Mouse (Mus musculus) CH12F3 (cell line): ENCODE measurements around the gene Sart3.
"Not testable (repeated sequence)": the region's sequence is repeated elsewhere in the genome, so short reads cannot be mapped to it uniquely, and the experiment has no call there.

Source experiments
- in situ Hi-C: fragments of 300-500 bp; cut with MboI; formaldehyde crosslinking; loops from 2 replicates; pipeline ENCODE4 v1.14.3; 2020; ENCODE audit warnings: low sequenced_read_pairs

The Sart3 gene

DNA sequence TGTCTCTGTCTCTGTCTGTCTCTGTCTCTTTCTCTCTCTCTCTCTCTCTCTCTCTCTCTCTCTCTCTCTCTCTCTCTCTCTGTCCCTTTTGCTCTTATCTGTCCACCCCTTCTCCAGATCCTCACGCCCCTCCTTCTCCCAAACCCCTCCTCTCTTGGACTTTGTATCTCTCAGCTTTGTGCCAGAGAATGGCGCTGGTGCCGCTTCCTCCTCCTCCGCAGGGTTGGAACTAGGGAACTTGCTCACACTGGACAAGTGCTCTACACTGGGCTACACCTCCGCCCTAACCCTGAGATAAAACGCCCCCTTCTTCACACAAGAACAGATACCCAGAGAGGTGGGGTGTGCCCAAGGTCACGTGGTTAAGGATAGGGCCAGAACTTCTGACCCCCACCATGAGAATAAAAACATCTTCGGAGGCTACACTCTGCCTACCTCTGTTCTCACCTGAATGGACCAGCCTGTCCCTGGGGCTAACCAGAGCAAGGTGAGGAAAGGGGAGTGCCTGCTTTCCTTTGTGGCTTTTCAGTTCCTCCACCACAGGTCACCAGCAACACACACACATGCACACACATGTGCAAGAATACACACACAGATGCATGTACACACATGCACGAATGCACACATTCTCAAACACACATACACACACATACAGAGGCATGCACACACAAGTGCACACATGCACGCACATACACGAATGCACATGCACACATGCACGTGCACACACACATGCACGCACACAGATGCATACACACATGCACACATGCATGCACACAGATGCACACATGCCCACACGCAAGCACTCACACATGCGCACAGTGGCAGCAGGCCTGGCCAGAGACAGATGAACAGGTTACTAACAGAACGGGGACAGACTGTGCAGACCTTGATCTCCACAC lies 19.1 kb upstream of the Sart3 start:
- in situ Hi-C loops = no loop called here

GRCm38 (mm10) chr5:113790453-113791196 lies 18.3 kb upstream of the Sart3 start:
- in situ Hi-C loops = no loop called here

DNA sequence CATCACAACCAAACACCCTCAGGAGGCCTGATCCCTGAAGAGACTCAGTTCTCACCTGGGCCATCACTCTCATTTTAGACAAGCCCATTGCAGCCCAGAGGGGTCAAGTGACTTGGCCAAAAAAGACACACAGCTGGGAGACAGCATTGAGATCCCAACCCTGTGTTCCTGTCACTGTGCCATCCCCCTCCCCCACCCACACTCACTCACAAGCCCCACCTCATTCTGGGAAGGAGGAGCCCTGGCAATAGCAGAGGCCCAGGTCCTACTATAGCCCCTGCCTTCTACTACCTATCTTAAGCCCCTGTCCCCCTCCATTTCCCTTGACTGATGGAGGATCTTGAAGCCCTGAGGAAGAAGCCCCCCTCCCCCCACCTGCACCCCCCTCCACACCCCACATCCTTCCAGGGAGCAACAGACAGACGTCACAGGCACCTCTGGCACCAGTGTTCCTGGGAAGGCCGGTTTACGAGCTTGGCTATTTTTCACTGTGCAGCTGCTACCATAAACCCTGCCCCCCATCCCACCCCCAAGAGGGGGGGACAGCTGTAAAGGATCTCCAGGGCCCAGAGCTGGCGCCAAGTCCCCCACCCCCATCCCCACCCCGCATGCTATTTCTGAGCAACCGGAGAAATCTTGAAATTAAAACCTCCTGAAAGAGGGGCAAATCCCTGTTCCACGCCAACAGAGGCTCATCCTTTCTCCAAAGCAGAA lies 16.9 kb upstream of the Sart3 start:
- in situ Hi-C loops = no loop called here

DNA sequence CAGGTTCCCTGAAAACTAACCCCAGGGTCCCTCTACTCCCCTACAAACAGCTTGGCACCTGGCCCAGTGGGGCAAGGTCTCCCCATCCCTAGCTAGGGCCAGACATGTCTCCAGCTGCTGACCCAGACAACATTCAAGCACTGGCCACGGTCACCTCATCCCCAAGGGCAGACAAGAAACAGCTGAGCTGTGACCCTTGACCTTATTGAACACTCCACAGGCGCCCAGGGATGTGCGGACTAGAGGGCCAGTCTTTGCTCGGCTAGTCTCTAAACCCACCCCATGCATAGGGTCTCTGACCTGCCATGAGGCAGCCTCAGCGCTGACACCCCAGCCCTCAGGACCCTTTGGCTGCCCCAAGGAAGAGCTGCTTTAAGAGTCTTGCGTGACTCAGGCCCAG lies 16.3 kb upstream of the Sart3 start:
- in situ Hi-C loops = no loop called here

GRCm38 (mm10) chr5:113786985-113787384 lies 14.7 kb upstream of the Sart3 start:
- in situ Hi-C loops = no loop called here

GRCm38 (mm10) chr5:113784104-113784503 lies 11.8 kb upstream of the Sart3 start:
- in situ Hi-C loops = not testable (repeated sequence)

- in situ Hi-C loops = no loop called here
Measured at GRCm38 (mm10) chr5:113783581-113784001, 11.3 kb upstream of the Sart3 start.

GRCm38 (mm10) chr5:113782624-113783023 lies 10.3 kb upstream of the Sart3 start:
- in situ Hi-C loops = no loop called here

- in situ Hi-C loops = no loop called here
Measured at GRCm38 (mm10) chr5:113781875-113782274, 9.6 kb upstream of the Sart3 start.

GRCm38 (mm10) chr5:113781254-113781653 lies 8.9 kb upstream of the Sart3 start:
- in situ Hi-C loops = no loop called here

DNA sequence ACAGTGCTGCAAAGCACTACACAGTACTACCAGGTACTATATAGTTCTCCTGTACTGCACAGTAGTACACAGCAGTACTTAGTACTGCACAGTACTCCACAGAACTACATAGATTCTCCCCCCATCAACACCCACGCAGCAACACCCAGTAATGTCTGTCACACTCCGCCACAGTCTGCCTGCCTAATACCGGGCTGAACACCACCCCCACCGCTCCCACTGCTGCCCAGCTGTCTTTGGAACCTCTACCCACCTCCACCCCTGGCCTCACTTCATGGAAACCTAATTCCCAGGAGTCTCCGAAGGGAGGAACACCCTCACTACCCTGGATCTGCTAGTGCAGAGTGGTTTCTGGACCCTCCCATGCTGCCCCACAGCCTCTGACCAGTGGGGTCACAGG lies 8.5 kb upstream of the Sart3 start:
- in situ Hi-C loops = no loop called here

GRCm38 (mm10) chr5:113780082-113780752 lies 7.9 kb upstream of the Sart3 start:
- in situ Hi-C loops = no loop called here

GRCm38 (mm10) chr5:113779569-113779968 lies 7.3 kb upstream of the Sart3 start:
- in situ Hi-C loops = loop anchor here (5.0 kb wide), 1 partner anchor 33 kb away; no protein-coding TSS in a partner anchor

DNA sequence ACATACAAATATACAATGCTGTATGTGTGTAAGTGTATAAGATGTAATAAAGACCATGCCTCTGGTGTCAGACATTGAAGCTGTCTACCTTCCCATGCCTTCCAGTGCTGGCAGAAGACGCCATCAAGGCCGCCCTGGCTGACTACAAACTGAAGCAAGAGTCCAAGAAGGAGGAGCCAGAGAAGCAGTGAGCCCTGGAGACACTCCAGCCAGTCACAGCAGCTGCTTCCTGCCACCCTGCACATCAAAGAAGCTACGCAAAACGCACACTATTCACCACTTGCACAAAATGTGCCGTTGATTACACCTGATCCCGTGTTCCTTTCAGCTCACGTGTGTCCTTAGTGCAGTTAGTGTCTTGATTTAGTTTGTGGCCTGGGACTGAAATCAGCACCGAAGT lies 5.4 kb upstream of the Sart3 start:
- in situ Hi-C loops = loop anchor here (5.0 kb wide), 1 partner anchor 35 kb away; no protein-coding TSS in a partner anchor

DNA sequence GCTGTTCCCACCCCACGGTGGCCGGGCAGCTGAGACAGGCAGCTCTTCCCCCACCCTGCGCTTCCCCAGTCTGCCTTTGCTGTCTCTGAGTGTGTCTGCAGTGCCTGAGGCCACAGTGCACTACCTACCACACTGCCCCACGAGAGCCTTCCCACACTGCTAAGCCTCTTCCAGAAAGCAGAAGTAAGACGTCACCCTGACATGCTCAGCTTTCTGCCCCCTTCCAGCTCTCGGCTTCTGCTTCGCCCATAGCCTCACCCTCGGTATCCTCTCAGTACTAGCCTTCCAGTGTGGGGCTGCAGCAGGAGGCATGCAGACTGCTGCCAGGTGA lies 4.6 kb upstream of the Sart3 start:
- in situ Hi-C loops = loop anchor here (5.0 kb wide), 1 partner anchor 35 kb away; no protein-coding TSS in a partner anchor

GRCm38 (mm10) chr5:113776128-113776895 lies 4.0 kb upstream of the Sart3 start:
- in situ Hi-C loops = loop anchor here (5.0 kb wide), 1 partner anchor 36 kb away; no protein-coding TSS in a partner anchor

DNA sequence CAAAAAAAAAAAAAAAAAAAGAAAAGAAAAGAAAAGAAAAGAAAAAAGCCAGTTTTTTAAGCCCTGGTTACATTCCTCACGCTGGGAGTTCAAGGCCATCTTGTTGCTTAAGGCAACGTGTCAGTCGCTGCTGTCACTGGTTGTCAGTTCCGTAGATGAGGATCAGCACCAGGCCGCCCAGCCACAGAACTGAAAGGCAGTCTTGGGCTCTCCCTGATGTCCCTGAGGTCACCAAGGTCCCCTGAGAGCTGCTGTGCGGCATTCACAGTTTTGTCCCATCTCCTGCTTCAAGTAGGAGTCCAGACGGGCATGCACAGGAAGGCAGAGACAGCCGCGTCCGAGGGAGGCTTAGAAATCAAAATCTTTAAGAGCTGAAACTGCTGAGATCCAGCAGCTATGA lies 3.3 kb upstream of the Sart3 start:
- in situ Hi-C loops = loop anchor here (5.0 kb wide), 1 partner anchor 37 kb away; no protein-coding TSS in a partner anchor

DNA sequence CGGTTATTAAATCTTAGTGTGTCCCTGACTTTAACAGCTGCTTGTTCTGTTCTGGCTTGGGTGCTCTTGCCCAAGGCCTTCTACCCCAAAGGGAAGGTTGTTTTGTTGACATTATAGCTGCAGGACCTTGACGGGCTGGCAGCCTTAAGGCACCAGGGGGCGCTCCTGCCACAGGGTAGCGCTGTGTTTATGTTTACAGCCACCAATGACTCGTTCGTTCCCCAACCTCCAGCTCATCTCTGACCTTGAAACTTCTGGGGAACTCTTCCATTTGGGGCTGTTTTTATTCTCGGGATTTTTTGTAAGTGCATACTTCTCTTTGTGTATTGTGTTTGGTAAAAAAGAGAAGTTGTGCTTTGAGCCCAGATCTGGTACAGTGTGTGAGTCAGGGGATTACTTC lies 1.4 kb upstream of the Sart3 start:
- in situ Hi-C loops = no loop called here

- in situ Hi-C loops = no loop called here
Measured at GRCm38 (mm10) chr5:113772905-113773519, 702 bp upstream of the Sart3 start.
